Mouse (Mus musculus) lung, adult 2 months (tissue): ENCODE results near the gene Ints13.

Source experiments
- CTCF ChIP-seq: fragments of 200-500 bp; IDR thresholded peaks from 2 replicates; pipeline ENCODE4 v1.5.1; 2011; ENCODE audit warnings: mild to moderate bottlenecking, low read length, control low read depth; ENCODE audit not compliant: insufficient read depth
- POLR2A ChIP-seq: fragments of 200-500 bp; IDR thresholded peaks from 2 replicates; pipeline ENCODE4 v1.6.1; 2011; ENCODE audit warnings: low read depth, mild to moderate bottlenecking, control low read depth, low read length, borderline replicate concordance; ENCODE audit errors: extremely low read depth

DNA sequence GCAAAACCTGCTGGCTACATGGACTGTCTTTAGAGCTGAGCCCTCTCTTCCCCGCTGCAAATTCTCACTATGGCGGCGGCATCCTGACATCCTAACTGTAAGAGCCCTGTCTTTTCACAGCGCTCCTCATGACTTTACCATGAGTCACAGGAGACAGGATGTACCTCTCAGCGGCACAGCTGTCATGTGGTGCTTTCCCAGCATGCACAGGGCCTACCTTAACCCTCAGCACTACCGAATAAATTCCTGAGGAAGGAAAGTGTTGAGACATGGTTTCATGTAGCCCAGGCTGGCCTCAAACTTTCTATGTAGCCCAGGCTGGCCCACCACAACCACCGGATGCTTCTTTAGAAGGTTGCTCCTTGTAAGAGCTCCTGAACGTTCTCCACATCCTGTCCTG lies 38.3 kb upstream of the Ints13 start:
- TF ChIP-seq CTCF, result no peak
- no peak for TF ChIP-seq POLR2A
